Mouse (Mus musculus): Measurements from ENCODE around the gene Gmcl1.

DNA sequence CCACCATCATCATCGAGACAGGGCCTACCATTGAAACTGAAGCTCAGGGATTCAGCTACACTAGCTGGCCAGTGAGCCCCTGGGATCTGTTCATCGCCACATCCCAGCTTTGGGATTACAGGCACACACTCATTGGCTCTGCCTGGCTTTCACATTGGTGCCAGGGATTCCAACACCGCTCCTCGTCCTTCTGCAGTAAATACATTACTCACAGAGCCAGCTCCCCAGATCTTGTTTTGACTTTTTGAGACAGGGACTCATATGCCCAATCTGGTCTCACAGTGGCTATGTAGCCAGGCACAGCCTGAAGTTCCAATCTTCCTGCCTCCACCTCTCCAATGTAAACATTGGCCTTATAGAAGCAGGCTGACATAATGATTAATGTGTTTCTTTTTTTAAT, 3.1 kb upstream of the Gmcl1 start:
- TF ChIP-seq POLR2A (IDR thresholded peaks at IDR 0.05; ENCODE audit: borderline replicate concordance, extremely low read depth, insufficient read depth, insufficient read length, poor library complexity, severe bottlenecking) (no peak), CTCF (IDR thresholded peaks at IDR 0.05; ENCODE audit: borderline replicate concordance, extremely low read depth, insufficient read depth, insufficient read length) (no peak)

All from brain, embryonic 14.5 days (tissue).